Mouse (Mus musculus) forebrain, embryonic 14.5 days (tissue): ENCODE data around the gene Ppp1r13l. TPM values are rescaled to one million over a fixed set of nuclear protein-coding genes. Genes with fewer than 3 reads are reported as not detected.

Experiments used
- ATAC-seq: fragments of 200-750 bp; cut with Nextera tagmentation; 2 replicates; pipeline ENCODE4 v1.8.0; 2017; ENCODE audit warnings: mild to moderate bottlenecking, moderate library complexity
- DNase-seq: peaks from one replicate; pipeline ENCODE4 v3.0.0-alpha.2; 2015; ENCODE audit warnings: low spot score
- H3K27ac ChIP-seq: fragments of 300-500 bp; sonication (generic); 2 replicates; pipeline ENCODE4 v1.5.1; 2014; ENCODE audit warnings: low read depth, mild to moderate bottlenecking, control low read depth, low read length, moderate library complexity
- H3K27me3 ChIP-seq: fragments of 300-500 bp; sonication (generic); replicated peaks from 2 replicates; pipeline ENCODE4 v1.6.1; 2014; ENCODE audit warnings: low read length, control low read depth, mixed read lengths; ENCODE audit not compliant: control insufficient read depth, insufficient read depth
- H3K36me3 ChIP-seq: fragments of 300-500 bp; sonication (generic); 2 replicates; pipeline ENCODE4 v1.6.1; 2014; ENCODE audit warnings: low read length, control low read depth; ENCODE audit not compliant: control insufficient read depth, insufficient read depth
- H3K4me1 ChIP-seq: fragments of 300-500 bp; sonication (generic); 2 replicates; pipeline ENCODE4 v1.6.1; 2014; ENCODE audit warnings: antibody characterized with exemption, low read length, control low read depth; ENCODE audit not compliant: control insufficient read depth, insufficient read depth
- H3K4me2 ChIP-seq: fragments of 300-500 bp; sonication (generic); 2 replicates; pipeline ENCODE4 v1.6.1; 2014; ENCODE audit warnings: mild to moderate bottlenecking, control low read depth, low read length
- H3K4me3 ChIP-seq: fragments of 300-500 bp; sonication (generic); 2 replicates; pipeline ENCODE4 v1.5.1; 2014; ENCODE audit warnings: low read depth, low read length, control low read depth
- H3K9ac ChIP-seq: fragments of 300-500 bp; sonication (generic); 2 replicates; pipeline ENCODE4 v1.6.1; 2014; ENCODE audit warnings: mild to moderate bottlenecking, low read length, control low read depth, moderate library complexity
- H3K9me3 ChIP-seq: fragments of 300-500 bp; sonication (generic); replicated peaks from 2 replicates; pipeline ENCODE4 v1.6.1; 2016; ENCODE audit warnings: low read length, control low read depth, mixed read lengths; ENCODE audit not compliant: control insufficient read depth
- WGBS: fragments of 180-500 bp; shearing (Covaris S2); extraction: QIAGEN DNeasy Blood & Tissue Kit; methylation state at CpG from one replicate; pipeline ENCODE4 v1.1.7; 2014; 5-methylcytosine and 5-hydroxymethylcytosine counted together
- polyA plus RNA-seq: library from polyadenylated mRNA; unstranded; fragments of >200 nt; fragmentation: Nextera tagmentation; extraction: Ambion mirVana; gene quantifications from 2 replicates; pipeline ENCODE4 v1.2.1, GENCODE M21; 2014

The Ppp1r13l gene
- polyA plus RNA-seq, 1 experiment from 2014 or later, result 1.3 TPM

- ATAC-seq (no peak), DNase-seq (no peak)
- Histone ChIP-seq H3K4me3 (no peak overlapping the region), H3K9me3 (no peaks in the 10 kb centered on the region), H3K4me1 (no peaks in the 10 kb centered on the region), H3K9ac (no peak overlapping the region), H3K36me3 (no peaks in the 10 kb centered on the region), H3K27me3 (no peaks in the 10 kb centered on the region), H3K27ac (no peak overlapping the region), H3K4me2 (no peak overlapping the region)
- WGBS, result 24% methylated on average over 16 of the region's 16 CpGs
Measured at GRCm38 (mm10) chr7:19368380-19368779, 8.8 kb downstream of the Ppp1r13l start.

DNA sequence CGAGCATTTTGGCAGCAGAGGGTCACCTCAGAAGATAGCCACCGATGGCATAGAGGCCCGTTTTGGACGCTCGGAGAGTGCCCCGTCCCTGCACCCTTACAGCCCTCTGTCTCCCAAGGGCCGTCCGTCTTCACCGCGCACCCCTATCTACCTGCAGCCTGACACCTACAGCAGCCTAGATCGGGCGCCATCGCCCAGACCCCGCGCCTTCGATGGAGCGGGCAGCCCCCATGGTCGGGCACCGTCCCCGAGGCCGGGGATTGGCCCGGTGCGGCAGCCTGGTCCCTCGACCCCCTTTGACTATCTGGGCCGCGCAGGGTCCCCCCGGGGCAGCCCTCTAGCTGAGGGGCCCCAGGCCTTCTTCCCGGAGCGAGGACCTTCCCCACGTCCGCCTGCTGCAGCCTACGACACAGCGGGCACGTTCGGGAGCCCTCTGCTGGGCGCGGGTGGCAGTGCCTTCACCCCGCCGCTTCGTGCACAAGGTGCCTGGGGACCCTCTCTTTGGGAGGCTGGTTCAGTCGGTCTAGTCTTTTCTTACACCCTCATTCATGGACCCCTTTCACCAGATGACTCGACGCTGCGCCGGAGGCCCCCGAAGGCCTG is 10.4 kb downstream of the Ppp1r13l start:
- peak overlapping the region; percentile 67 for H3K4me2 ChIP-seq
- peak overlapping the region; percentile 61 for H3K9ac ChIP-seq
- DNase-seq (peak; percentile 75), ATAC-seq (peak; percentile 91)
- H3K9me3 ChIP-seq, result no peaks in the 10 kb centered on the region
- no peaks in the 10 kb centered on the region for H3K36me3 ChIP-seq
- H3K27me3 ChIP-seq, result no peaks in the 10 kb centered on the region
- H3K27ac ChIP-seq, result no peak overlapping the region
- no peaks in the 10 kb centered on the region for H3K4me1 ChIP-seq
- H3K4me3 ChIP-seq, result peak overlapping the region; percentile 35
- 14% methylated on average over 46 of the region's 46 CpGs for WGBS

DNA sequence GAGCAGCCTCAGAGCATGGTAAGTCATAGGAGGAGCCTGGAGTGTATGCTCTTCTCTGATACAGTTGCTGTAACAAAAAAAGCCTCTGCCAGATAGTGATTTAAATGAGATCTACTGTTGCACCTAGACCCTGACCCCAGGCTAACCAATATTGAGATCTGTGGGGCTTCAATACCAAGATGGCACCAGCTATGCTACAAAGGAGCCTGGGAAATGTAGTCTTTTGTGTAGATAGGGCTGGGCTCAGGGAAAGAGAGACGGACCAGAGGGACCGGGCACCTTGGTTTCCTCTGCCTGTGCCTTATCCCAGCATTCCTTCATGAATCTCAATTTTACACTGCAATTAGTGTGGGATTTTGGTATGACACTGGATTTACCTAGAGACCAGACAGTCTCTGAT is 13.8 kb downstream of the Ppp1r13l start:
- H3K4me3 ChIP-seq, result no peak overlapping the region
- H3K4me1 ChIP-seq, result no peaks in the 10 kb centered on the region
- H3K9me3 ChIP-seq, result no peaks in the 10 kb centered on the region
- H3K36me3 ChIP-seq, result 0 out of 2 replicates have a peak, but pooled peaks cover 6% of the 10 kb centered on the region
- no peak overlapping the region for H3K27ac ChIP-seq
- no peaks in the 10 kb centered on the region for H3K27me3 ChIP-seq
- no peak overlapping the region for H3K9ac ChIP-seq
- WGBS, result 94% methylated on average over 2 of the region's 2 CpGs
- no peak overlapping the region for H3K4me2 ChIP-seq
- no peak for DNase-seq
- ATAC-seq, result no peak

DNA sequence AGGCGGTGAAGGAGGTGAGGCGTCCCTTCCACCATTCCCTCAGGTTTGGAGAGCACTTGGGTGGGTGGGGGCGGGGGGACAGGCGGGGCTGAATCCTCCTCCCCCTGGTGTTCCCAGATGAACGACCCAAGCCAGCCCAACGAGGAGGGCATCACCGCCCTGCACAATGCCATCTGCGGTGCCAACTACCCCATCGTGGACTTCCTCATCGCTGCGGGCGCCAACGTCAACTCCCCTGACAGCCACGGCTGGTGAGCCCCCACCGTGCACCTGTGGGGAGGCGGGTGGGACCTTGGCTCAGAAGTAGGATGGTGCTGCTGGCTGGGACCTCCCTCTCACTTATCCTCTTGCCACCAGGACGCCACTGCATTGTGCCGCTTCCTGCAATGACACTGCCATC is 15.8 kb downstream of the Ppp1r13l start:
- WGBS, result 82% methylated on average over 18 of the region's 18 CpGs
- Histone ChIP-seq H3K27ac (no peak overlapping the region), H3K36me3 (0 out of 2 replicates have a peak, but pooled peaks cover 6% of the 10 kb centered on the region), H3K4me1 (no peaks in the 10 kb centered on the region), H3K4me3 (no peak overlapping the region), H3K9me3 (no peaks in the 10 kb centered on the region), H3K9ac (no peak overlapping the region), H3K27me3 (no peaks in the 10 kb centered on the region), H3K4me2 (no peak overlapping the region)
- ATAC-seq (no peak), DNase-seq (no peak)

DNA sequence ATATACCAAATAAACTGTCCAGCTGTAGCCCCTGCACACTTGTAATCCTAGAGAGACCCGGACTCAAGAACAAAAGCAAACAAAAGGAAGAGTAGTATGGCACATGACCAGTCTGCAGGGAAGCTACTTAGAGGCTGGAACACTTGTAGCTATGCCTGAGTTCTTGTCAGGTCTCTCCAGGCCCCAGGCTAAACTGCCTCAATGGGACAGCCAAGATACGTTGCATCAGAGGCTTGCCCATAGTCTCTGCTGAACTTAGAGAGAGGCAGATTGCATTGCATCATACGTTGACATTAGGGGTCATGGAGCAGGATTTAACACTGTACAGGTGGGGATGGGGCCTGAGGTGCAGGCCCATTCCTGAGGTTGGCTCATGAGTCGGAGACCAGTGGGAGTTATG is 16.5 kb downstream of the Ppp1r13l start:
- H3K9ac ChIP-seq, result no peak overlapping the region
- no peaks in the 10 kb centered on the region for H3K9me3 ChIP-seq
- H3K27ac ChIP-seq, result no peak overlapping the region
- no peak for ATAC-seq
- no peaks in the 10 kb centered on the region for H3K27me3 ChIP-seq
- no peak overlapping the region for H3K4me3 ChIP-seq
- 91% methylated on average over 4 of the region's 4 CpGs for WGBS
- no peak for DNase-seq
- 0 out of 2 replicates have a peak, but pooled peaks cover 6% of the 10 kb centered on the region for H3K36me3 ChIP-seq
- H3K4me1 ChIP-seq, result no peaks in the 10 kb centered on the region
- no peak overlapping the region for H3K4me2 ChIP-seq

GRCm38 (mm10) chr7:19378049-19378448 is 18.5 kb downstream of the Ppp1r13l start:
- no peak overlapping the region for H3K27ac ChIP-seq
- 75% methylated on average over 8 of the region's 8 CpGs for WGBS
- H3K36me3 ChIP-seq, result 0 out of 2 replicates have a peak, but pooled peaks cover 6% of the 10 kb centered on the region
- peaks cover 2% of the 10 kb centered on the region; the same call in 1 of the 2 replicates for H3K4me1 ChIP-seq
- no peak overlapping the region for H3K4me2 ChIP-seq
- H3K4me3 ChIP-seq, result no peak overlapping the region
- H3K27me3 ChIP-seq, result no peaks in the 10 kb centered on the region
- ATAC-seq (no peak), DNase-seq (no peak)
- H3K9me3 ChIP-seq, result no peaks in the 10 kb centered on the region
- H3K9ac ChIP-seq, result no peak overlapping the region

DNA sequence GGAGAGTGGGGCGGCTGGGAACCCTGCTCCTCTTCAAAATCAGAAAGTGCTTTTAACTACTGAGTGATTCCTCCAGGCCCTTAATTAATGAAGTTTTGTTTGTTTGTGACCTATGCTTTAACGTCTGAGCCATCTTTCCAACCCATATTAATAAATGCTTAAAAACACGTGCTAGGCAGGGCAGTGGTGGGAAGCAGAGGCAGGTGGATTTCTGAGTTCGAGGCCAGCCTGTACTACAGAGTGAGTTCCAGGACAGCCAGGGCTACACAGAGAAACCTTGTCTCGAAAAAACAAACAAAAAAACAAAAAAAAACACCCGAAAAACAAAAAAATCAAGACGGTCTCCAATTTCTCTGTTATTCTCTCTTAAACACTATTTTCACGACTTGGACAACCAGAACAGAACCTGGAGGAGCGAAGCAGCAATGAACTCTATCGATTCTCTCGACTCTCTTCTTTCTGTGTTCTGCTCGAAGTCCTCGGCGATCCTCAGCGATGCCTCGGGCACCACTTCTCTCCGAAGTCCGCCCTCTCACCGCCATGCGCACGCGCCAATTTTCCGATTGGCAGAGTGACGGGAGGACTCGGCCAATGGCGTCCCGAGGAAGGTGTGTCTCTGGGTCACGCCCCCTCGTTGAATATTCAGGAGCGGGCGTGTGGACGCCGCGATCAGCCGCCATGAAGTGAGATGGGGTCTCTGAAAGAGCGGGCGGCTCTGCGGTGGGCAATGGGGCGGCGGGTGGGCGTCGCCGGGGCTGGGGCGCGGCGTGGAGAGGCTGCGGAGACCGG is 22.0 kb downstream of the Ppp1r13l start, which contains the start of gene Ercc2:
Ercc2 (plus strand) TSS at position 634 of the 789 bp plus-strand sequence.
- peak; percentile 100 for DNase-seq
- no peaks in the 10 kb centered on the region for H3K9me3 ChIP-seq
- peaks cover 6% of the 10 kb centered on the region for H3K4me1 ChIP-seq
- 6% methylated on average over 46 of the region's 48 CpGs for WGBS
- peak within 1 kb of the TSS; percentile 89 for H3K9ac ChIP-seq
- peak within 1 kb of the TSS; percentile 30; the same call in 1 of the 2 replicates for H3K27ac ChIP-seq
- H3K27me3 ChIP-seq, result no peaks in the 10 kb centered on the region
- H3K4me3 ChIP-seq, result peak within 1 kb of the TSS; percentile 89
- H3K36me3 ChIP-seq, result peaks cover 29% of the 10 kb centered on the region
- ATAC-seq, result peak; percentile 97
- H3K4me2 ChIP-seq, result peak within 1 kb of the TSS; percentile 87

- peak overlapping the region; percentile 30; the same call in 1 of the 2 replicates for H3K27ac ChIP-seq
- no peaks in the 10 kb centered on the region for H3K9me3 ChIP-seq
- H3K4me3 ChIP-seq, result peak overlapping the region; percentile 89
- peaks cover 6% of the 10 kb centered on the region for H3K4me1 ChIP-seq
- 0% methylated on average over 24 of the region's 37 CpGs for WGBS
- DNase-seq, result no peak
- peak overlapping the region; percentile 89 for H3K9ac ChIP-seq
- ATAC-seq, result peak; percentile 59
- no peaks in the 10 kb centered on the region for H3K27me3 ChIP-seq
- peaks cover 35% of the 10 kb centered on the region for H3K36me3 ChIP-seq
- H3K4me2 ChIP-seq, result peak overlapping the region; percentile 87
Measured at GRCm38 (mm10) chr7:19382166-19382541, 22.6 kb downstream of the Ppp1r13l start.

DNA sequence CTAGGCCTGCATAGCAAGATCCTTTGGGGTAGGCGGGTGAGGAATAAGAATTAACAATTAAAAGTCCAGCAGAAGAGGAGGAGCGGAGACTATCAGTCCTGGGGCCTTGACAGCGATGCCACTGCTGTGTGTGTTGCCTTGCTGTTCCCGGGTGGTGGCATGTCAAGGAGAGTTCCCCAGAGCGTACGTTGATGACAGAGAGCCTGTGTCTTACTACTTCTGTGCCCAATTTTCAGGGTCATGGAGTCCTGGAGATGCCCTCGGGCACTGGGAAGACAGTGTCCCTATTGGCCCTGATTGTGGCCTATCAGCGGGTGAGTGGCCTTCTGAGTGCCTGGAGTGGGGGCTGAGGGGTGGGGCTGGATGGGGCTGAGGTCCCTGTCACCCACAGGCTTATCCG is 24.2 kb downstream of the Ppp1r13l start:
- WGBS, result 84% methylated on average over 9 of the region's 9 CpGs
- peak overlapping the region; percentile 87; the same call in 1 of the 2 replicates for H3K4me2 ChIP-seq
- ATAC-seq (no peak), DNase-seq (no peak)
- H3K4me1 ChIP-seq, result peaks cover 6% of the 10 kb centered on the region
- H3K27me3 ChIP-seq, result no peaks in the 10 kb centered on the region
- no peaks in the 10 kb centered on the region for H3K9me3 ChIP-seq
- H3K27ac ChIP-seq, result no peak overlapping the region
- H3K36me3 ChIP-seq, result peaks cover 48% of the 10 kb centered on the region
- H3K9ac ChIP-seq, result no peak overlapping the region
- H3K4me3 ChIP-seq, result no peak overlapping the region
